Mouse (Mus musculus) embryo, embryonic 10.5 days (tissue): Measurements from ENCODE around the gene Stk32c.
A peak's percentile ranks its signal among the peaks of the same experiment; 100 is the strongest.

ENCODE experiments used
- DNase-seq: peaks from one replicate; pipeline ENCODE4 v3.0.0-alpha.2; 2015; ENCODE audit warnings: low spot score

Gene Stk32c

DNA sequence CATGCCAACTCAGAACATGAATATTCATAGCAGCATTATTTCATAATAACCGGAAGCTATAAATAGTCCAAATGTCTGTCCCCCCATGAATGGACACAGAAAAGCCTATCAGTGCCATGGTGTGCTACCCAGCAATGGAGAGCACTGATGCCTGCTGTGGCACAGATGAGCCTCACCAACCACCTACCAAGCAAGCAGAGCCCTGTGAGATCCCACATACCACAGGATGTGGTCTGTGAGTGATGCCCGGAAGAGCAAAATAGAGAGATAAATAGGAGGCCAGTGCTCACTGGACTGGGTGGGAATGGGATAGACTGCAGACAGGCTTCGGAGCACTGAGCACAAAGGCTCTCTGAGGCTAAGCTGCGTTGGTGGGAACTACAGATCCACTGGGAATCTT, 16.1 kb downstream of the Stk32c start:
- DNase-seq = no peak

DNA sequence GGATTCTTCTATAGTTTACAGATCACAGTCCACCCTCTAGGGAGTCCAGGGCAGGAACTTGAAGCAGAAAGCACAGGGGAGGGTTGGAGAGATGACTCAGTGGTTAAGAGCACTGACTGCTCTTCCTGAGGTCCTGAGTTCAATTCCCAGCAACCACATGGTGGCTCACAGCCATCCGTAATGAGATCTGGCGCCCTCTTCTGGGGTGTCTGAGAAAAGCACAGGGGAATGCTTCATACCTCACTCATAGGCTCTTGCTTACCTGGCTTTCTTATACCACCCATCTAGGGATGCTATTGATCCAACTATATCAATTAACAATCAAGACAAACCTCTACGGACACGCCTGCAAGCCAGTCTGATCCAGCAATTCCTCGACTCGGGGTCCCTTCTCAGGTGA, 21.5 kb downstream of the Stk32c start:
- DNase-seq = no peak

DNA sequence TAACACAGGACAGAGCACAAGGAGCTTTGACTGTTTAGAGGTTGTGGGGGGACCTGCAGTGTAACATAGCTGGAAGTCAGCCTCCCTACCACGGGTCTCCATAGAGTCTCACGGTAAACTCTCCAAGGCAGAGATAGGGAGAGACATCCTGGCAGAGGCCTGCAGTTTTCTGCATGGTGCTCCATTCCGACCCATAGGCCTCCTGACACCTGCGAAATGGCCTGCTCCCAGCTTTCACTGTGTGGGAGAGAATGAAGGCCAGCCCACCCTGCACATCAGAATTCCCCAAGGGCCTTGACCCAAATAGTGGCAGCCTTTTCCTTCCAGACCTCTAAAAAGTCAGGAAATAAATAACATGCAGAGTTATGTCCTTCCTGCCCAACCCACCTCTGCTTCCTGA, 22.5 kb downstream of the Stk32c start:
- no peak for DNase-seq

DNA sequence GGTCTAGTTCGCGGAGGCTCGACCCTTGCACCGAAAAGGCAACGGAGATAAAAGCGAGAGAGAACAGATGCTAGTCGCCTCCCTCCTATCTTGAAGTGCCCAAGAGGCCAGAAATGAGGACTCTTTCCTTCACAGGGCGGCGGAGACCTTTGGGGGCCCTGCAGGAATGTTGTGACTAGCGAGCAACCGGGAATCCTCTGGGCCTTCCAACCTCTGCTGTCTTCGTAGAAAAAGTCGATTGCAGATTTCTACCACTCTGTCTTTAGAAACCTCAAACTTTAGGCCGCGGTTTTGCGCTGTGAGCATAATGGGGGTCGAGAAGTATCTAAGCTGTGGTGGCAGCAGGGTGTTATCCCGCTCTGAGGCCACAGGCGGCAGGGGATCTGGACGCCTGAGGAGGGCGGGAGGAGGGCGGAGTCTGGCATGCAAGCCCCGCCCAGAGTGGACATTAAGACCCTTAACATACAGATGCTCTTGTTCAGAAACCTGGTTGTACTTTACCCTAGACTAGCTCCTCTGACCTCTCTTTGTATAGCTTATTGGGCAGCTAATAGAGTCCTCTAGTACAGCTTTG, 24.4 kb downstream of the Stk32c start:
- peak; percentile 81 for DNase-seq

DNA sequence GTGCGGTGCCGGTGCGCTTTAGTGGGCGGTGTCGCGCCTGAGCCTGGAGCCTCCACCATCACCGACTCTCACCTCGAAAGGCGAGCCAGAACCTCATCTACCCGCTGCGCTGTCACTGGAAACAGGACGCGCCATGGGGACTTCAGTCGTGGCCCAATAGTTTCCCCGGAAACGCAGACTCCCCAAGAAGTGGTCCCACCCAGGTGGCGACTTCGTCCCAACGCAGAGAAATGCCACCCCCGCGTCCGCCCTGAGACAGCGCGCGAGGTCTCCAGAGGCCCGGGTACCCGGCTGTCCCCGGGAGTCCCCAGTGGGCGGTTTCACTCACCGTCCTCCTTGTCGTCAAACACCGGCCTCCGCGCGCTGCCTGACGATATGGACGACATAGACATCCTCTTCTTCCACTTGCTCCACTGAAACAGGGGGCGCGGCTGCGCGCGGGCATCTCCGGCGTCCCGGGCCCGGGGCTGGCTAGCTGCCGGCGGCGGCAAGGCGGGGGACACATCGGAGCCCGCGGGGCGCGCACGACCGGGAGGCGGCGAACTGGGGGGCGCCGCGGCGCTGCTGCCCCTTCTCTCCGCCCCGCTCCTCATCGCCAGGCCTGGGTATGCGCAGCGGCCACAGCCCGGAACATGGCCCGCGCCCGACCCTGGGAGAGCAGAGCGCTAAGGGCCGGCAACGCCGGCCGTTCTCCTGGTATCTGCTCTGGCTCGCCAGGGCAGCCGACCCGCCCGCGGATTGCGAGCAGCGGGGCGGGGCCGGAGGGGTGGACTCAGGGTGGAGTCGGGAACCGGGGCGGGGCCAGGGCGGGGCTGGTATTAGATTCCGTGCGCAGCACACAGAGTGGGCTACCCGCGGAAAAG, 25.1 kb downstream of the Stk32c start:
- peak; percentile 91 for DNase-seq

DNA sequence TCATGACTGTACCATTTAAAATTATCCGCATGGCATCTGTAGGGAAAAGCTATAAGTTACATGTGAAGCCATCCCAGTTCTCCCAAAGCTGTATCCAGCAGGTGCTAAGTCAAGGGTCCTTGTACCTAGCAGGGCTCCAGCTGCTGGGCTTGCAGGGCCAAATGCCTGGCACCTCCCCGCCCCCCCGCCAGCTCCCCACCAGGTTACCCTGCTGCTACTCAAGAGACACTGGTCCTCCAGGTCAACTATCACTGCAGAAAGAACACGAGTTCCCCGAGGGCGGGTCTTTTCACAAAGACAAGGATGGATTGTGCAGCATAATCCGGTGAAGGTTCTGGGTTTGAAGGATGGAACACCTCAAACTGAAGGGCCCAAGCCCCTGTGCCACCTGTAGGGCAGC, 25.8 kb downstream of the Stk32c start:
- no peak for DNase-seq

DNA sequence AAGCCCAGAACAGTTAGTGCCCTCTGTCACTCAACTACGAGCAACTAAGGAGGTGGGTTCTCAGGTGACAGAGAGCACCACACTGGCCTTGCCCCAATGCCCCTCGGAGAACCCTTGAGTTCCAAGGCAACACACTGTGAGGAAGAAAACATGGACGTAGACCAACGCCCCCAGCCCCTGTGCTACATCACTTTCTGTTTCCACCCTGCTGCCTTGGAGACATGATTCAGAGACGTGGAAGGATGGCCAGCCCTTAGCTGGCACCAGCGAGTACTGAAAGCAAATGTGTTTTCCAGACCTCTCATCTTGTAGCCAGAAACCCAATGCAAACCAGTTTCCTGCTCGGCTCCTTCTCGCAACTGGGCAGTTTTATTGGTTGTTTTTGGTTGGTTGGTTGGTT, 26.7 kb downstream of the Stk32c start:
- no peak for DNase-seq

DNA sequence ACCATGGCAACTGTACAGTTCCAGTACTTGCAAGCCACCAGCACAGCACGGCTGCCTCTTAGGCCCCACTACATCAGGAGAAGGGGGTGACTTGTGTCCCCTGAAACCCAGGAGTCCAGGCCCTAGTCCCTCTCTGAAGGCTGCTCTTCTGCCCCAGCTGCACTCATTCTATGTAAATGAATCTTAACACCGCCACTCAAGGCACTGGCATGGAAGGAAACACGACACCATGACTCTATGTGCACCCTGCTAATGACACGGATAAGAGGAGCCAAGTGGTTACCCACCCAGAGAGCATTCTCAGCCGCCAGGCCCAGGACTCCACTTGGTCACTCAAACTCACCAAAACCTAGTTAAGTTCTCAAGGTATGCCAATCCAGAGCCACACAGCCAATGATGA, 27.1 kb downstream of the Stk32c start:
- no peak for DNase-seq

DNA sequence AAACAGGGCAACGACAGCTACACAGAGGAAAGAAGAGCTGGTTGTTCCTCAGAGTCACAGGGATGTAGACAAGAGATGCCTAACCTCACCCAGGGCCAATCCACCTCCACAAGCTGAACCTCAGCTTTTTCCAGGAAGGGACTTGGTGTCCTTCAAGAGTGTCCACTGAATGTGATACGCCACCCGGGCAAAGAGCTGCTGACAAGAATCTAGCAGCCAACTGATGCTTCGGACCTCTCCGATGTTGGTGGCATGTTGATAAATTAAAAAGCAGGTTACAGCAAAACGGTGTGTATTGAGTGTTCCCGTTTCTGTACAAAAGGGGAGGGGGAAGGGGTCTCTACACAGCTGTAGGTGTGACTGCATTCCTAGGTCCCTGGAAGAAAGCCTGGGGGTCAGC, 28.3 kb downstream of the Stk32c start:
- DNase-seq = no peak

DNA sequence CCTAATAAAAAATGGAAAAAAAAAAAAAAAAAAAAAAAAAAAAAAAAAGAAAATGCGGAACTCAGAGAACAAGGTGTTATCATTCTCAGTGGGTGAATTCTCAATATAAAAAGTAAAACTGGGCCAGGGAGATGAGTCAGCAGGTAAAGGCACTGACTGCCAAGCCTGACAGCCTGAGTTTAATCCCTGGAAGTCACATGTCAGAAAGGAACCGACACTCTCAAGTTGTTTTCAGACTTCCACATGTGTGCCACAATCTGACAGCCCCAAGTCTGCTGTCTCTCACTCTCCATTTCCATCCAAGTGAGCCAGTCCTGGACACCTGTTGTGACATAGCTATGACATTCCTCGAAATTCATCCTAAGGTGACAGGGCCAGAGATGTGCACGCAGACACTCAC, 28.7 kb downstream of the Stk32c start:
- DNase-seq = no peak

DNA sequence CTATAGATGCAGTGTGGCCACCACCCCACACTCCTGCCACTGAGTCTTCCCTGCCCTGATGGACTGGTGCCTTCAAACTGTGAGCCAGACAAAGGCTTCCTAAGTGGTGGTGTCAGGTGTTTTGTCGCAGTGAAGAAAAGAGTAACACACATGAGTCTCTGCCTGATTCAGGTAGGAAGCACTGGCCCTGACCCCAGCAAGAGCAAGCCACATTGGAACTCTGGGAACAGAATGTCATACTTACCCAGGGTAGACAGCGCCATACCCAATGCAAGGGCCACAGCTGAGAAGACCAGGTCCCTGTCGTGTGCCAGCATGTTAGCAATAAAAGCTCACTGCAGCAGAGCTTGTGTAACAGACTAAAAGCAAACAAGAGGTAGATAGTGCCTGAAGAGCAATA, 33.0 kb downstream of the Stk32c start:
- no peak for DNase-seq

DNA sequence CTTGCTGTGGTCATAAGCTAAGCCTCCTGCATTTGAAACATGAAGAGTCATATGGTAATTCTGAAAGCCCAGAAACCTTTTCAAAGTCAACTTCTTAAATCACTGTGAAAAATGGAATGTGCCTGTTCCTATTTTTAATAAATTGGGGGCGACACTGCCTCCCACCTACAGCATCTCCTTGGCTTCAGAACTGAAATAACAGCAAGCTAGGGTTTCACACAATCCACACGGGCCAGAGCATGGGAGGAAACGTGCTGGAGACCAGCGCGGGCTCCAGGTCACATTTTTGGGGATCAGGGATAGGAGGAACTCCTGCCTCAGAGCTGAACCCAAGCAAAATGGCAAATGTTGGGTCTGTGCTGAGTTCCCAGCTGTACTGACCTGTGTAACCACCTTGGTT, 33.8 kb downstream of the Stk32c start:
- no peak for DNase-seq

DNA sequence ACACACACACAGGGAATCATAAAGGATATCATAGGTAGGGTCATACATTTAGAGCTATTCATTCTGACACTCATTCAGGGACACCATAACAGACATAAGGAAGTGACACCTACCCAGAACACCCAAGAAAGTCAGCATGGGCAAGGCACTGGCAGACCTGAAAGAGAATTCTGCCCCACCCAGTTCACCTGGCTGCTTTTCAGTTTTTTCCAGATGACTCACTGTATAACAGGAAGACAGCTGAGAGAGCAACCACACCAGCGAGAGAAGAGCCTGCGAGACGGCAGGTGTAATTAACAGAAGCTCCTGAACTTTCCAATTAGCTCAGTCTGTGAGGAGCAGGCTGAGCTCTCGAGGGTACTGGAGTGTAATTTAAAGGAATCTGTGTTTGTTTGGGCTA, 44.0 kb downstream of the Stk32c start:
- DNase-seq = no peak

DNA sequence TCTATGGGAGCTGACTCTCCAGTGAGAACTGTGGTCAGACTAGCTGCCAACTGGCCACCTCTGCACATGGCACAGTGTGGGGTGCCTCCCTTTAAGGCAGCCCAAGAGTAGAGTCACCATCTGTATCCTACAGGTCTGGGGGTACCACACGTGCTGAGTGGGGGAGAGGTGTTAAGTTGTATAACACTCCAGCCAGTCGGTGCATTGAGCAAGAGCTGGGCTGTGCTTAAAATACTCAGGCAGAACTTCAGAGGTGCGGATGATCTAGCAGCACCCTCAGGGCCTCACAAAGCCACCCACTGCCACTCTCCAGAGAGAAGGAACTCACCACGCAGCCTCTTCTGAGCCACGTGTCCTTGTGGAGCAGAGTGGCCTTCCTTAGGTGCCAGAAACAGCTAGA, 48.7 kb downstream of the Stk32c start:
- no peak for DNase-seq

DNA sequence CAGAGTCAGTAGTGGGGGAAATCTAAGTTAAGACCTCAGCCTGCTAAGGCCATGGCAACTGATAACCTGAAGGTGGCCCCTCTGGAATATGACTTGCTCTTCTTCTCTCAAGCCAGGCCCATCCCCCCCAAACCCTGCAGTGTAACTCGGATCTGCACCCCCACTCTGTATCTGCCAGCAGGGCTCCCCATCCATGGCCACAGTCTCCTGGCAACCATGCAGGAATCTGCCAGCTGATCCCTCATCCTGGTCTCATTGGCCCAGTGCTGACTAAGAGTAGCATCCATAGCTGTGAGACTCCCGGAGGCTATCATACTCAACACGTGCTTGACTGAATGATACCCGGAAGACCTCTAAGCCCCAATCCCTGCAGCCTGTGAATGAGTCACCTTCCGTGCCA, 54.2 kb downstream of the Stk32c start:
- no peak for DNase-seq

DNA sequence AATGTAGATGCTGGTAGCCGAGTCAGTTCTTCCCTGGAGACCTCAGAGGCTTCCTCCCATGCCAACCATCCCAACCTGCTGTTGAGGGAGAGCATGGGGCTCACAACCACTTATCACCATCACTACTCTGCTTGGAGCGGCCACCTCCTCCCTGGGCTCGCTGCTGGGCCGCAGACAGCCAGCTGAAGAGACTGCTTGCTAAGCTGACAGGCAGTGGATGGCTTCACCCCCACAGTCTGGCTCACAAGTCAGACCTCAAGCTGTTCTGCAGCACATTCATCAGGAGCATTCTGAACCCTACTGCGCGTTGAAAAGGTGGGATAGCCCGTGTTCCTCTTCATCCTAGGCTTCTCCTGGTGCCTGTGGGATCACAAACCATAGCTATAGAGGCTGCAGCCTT, 54.6 kb downstream of the Stk32c start:
- no peak for DNase-seq

DNA sequence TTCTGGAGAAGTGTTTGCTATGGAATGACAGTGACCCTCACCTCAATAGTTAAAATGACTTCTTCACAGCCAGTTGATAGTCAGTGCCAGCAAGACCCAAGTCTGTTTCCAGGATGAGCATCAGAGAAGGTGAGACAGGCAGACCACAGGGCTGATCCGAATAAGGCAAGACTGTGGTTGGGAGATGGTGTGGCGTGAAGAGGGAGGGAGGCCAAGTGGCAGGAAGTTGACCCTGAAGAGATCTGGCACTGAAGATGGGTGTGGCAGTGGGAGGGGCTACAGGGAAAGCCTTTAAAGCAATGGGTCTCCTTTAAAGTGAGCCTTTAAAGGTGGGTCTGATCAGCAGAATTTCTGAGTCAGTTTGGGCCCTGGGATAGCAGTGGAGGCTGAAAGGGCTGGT, 55.6 kb downstream of the Stk32c start:
- no peak for DNase-seq

DNA sequence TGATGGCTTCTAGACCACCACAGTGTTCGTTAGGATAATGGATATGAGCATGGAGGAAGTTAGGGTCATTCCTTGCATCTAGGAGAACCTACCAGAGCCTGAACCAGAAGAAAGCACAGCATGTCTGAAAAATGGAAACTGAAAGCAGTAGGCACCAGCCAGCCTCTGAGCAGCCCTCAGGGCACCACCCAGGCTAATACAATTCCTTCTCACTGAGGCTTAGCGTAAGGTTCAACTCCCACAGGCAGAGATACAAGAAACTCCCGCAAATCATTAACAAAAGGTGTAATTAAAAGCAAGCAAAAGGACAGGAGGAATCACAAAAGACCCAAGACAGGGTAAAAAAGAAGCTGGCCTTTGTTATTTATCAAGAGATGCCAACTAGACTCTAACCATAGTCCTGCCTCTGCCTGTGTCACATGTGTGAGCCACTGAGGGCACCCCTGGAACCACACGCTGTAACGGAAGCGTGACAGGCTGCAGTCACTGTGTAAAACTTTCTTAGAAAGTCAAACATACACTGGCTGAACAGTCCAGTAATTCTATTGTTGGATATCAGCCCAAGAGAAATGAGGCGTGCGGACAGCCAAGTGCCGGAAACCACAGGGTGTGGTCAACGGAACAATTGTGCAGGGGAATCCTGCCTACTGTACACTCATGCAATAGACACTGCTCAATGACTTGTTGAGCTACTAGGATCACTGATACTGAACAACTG, 56.6 kb downstream of the Stk32c start:
- DNase-seq = no peak

DNA sequence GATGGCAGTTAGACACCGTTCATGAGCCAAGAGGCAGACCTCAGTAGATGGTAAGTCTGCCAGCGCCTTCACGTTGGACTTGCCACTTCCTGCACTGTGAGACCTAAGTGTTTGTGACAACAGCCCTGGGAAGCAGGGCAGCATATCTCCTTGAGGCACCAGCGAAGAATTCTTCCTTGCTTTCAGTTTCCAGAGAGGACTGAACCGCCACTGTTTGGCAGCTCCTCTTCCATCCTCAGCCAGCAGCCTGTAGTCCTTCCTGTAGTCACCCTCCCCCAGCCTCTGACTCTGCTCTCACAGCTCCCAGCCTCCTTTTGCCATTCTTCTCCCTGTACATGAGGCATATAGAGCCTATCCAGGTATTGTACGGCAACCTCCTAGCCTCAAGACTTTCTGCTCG, 60.2 kb downstream of the Stk32c start:
- no peak for DNase-seq

DNA sequence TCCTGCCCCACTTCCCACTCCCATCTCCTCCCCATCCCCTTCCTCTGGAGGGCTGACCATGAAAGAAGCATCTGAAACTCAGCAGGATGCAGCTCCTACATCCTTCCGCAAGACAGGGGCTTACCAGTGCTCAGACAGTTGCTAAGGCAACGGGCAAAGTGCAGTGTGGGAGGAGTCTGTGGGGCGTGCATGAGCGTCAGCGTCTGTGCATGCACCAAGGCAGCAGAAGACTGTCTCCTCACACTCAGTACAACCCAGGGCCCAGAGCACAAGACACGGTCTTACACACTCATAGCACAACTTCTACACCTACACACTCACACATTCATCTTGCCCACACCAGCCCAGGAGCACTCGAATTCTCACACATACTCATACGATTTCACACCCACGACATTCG, 62.0 kb downstream of the Stk32c start:
- peak; percentile 84 for DNase-seq

DNA sequence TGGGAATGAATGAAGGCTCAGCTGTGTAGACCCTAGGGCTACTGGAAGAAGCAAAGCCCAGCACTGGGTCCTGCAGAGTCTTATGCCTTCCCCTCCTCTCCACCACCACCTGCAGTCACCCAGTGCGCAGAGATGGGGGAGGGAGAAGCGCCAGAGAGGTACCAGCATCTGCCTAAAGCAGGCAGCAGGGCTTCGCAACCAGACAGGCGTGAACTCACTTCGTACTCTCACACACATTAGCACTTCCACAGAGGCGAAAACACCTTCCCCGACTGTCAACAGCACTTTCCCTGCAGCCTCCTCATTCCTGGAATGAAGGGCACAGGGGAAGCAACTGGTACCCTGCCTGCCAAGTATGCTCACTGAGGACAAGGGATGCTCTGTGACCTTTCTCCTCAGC, 63.7 kb downstream of the Stk32c start:
- no peak for DNase-seq

DNA sequence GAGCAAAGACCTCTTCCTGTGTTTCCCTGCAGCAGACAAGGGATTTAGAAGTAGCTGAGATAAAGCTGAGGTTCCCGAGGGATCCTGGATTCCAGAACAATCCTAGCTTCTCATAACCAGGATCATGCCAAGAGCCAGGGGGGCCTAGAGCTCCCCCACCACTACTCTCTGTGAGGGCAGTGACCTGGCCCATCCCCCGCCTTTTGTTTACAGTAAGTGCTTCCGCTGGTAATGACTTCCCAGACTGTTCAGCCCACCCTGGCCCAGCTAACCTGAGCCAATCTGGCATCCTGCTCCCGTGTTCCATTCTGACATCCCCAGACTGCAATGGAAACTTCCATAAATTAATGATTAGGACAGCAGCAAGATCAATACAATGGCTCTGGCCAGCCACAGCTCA, 65.7 kb downstream of the Stk32c start:
- no peak for DNase-seq

DNA sequence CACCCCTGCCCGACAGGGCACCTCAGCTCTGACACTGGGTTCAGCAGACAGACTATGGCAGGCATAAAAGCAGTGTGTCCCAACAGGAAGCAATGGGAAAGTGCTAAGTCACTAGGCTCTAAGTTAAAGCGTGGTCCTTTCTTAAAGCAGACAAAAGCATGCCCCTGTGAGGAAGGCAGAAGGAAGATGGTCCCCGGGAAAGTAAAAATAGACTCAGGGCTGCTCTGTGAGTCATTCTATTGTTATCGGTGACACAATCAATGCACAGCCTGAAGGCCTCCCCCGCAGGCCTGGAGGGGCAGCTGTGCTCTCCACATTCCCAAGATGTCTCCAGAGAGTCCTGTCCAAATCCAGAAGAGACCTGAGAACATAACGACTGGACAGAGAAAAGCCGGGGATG, 67.2 kb downstream of the Stk32c start:
- DNase-seq = peak; percentile 21
